Mouse (Mus musculus) kidney, adult 2 months (tissue): Measurements from ENCODE around the gene Vegfa.

Source experiments
- CTCF ChIP-seq: fragments of 200-500 bp; conservative IDR thresholded peaks from 2 replicates; pipeline ENCODE4 v1.5.1; 2011; ENCODE audit warnings: low read depth, mild to moderate bottlenecking, control low read depth, low read length, moderate library complexity, mixed read lengths; ENCODE audit not compliant: insufficient read depth, insufficient read length
- POLR2A ChIP-seq: fragments of 200-500 bp; IDR thresholded peaks from one replicate; pipeline ENCODE4 v1.6.1; 2011; ENCODE audit warnings: low read depth, low read length, control low read depth

DNA sequence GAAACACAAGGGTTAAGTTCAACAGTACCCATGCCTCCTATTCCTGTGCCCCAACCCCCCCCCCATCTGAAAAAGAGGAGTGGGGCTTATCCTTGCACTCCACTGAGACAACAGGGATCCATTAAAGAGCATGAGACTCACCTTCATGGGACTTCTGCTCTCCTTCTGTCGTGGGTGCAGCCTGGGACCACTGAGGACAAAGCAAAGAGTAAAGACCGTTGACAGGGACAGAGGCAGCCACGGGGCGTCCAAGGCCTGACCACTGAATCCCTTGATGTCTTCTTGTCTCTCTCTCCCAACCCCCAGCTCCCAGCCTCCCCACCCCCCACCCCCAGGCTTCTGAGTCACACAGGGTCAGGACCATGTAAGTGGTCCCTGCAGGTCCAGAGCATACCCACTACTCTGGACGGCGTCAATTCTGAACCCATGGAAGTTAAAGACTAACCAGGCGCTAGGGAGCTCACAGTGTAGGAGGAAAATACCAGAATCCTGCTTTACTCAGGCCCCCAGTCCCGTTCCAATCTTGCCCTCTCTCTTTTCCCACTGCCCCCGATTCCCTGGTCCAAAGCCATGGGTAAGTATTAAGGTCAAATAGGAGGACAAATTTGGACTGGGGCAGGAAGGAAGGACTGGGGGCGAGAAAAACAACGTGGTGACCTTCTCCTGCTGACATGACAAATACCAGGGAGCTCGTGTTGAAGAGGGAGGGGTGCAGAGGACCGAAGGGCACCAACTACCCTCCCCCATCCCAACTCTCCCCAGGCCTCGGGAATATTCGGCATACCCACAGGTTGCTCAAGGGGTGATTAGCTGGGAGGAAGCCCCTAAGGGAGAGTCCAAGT lies 3.7 kb downstream of the Vegfa start:
- TF ChIP-seq POLR2A, result no peak
- TF ChIP-seq CTCF, result no peak
